Mouse (Mus musculus) frontal cortex, postnatal 14 days (tissue): Measurements from ENCODE around the gene Myo18b.

Experiments used
- DNase-seq, 2 experiments: peaks; one replicate each; pipeline ENCODE4 v3.0.0; 2022; ENCODE audit warnings: low spot score in 2 of 2

Gene Myo18b

DNA sequence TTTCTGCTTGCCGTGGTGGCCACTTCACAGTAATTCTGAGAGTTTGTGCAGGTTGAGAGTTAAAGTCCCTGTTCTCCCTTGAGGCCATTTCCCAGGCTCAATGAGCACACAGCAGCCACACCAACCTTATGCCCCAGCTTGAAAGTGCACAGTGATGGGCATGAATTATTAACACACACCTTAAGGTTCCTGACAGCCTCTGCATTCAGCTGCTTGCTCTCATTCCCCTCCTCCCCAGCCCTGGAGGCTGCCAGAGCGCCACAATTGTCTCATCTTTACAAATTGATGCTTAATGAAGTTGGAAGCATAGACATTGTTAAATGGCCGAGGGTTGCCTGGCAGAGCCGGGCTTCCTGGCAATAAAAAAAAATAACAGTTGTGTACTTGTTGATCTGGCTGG is 218.0 kb downstream of the Myo18b start:
- DNase-seq = no peak

DNA sequence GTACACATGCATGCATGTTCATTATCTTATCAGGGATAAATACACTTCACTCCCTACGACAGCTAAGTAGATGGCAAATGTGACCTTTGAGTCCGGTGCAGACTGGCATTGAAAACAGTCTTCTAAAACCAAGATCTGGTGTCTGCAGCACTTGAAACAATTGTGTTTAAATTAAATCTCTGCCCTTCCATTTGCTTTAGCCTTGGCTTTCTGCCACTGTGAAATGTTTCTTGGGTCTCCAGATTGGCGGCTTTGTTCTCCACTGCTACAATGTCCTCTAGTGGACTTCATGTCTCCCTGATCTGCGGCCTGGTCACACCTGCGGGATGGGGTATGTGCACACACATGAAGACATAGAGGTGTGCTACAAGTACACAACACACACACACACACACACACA is 221.4 kb downstream of the Myo18b start:
- no peak for DNase-seq

DNA sequence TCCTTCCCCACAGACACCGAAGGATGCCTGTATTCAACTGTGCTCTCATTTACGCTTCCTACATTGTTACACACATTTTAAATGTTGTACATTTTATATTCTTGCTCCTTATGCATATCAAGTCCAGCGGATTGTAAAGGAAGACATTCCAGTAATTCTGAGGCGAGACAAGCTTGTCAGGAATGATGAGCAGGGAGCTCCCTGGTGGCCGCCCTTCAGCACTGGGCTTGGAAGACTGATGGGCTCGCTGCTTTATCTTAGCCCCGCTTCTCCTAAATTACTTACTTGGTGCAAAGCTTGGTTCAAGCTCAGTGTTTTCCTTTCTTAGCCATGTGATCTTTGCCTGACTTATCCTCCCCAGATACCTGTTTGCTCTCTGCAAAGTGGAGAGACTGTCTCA is 223.7 kb downstream of the Myo18b start:
- DNase-seq = no peak

DNA sequence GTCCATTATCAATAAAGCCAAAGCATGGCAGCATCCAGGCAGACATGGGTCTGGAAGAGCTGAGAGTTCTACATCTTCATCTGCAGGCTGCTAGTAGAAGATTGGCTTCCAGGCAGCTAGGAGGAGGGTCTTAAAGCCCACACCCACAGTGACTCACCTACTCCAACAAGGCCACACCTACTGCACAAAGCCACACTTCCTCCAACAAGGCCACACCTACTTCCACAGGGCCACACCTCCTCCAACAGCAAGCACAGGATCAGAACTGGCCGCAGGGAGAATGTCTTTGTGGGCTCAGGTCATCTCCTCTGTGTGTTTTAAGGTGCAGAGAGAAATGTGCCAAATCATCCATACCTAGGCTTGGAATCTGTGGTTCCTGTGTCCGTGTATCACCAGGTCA is 224.2 kb downstream of the Myo18b start:
- no peak for DNase-seq

DNA sequence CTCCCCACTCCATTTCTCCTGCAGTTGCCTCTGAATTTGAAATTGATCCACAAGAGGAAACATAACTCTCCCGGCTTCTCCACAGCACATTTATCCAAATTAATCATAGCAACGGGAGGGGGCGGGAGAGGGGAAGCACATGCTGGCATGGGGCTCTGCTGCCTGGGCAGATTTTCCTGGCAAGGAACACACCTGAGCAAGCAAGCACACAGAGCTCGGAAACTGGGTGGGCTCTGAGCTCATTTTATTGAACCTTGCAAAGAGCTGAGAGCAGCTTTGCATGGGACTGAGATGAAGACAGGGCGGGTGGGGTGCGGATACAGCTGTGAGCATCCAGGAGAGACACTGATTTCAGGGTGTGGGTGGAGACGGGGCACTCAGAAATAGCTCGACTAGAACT is 229.0 kb downstream of the Myo18b start:
- no peak for DNase-seq

DNA sequence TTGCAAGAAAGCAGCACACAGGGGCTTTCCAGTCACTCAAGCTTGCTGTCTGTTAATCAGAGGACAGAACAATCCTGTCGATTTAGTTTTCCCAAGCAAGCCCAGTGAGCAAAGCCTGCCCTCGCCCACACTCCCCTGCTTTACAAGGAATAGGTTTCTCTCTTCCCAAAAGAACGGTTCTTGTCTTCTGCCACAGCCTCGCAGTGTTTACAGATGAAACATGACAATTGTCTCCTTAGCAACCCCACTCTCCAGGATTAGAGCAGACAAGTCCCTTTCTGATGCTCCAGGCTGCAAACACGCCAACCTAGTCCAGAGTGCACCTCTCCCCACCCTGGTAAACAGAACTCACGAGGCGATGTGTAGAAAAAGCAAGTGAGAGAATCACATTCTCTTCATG is 230.5 kb downstream of the Myo18b start:
- DNase-seq = no peak

DNA sequence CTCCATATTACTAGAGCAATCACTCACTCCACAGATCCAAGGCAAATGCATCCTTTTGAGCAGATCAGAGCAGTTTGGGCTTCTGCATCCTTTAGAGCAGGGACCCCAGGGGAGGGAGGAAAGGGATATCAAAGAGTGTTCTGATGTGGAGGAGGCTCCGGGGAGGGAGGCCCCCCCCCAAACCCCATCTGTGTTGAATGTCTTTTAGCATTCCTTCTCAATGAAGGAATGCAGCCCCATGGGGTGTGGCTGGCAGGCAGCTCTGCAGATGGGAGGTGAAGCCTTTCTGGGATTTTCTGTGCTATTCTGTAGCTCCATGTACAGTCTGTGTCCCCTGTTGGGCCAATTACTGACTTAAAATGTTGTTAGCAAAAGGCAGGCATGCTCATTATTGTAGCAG is 232.5 kb downstream of the Myo18b start:
- no peak for DNase-seq

DNA sequence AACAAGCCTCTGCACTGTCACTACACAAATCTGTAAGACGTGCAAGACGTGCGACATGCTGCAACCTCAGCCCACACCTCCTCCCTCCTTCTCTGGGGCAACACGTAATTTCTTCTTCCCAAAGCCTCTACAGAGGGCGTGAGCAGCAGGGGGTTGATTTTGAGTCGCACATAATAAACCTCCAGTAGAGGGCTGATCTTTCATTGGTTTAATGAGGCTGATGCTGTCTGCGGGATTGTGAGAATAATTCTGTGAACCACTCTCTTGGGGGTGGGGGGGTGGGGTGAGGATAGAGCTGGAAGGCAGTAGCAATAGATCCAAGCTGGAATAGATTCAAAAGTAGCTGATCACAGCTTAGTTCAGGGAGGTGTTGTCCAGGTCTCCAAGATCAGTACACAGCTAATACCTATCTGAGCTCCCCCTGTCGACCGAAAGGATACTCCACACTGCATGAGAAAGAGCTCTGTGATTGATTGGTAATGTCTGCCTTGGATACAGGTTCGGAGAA is 235.2 kb downstream of the Myo18b start:
- no peak for DNase-seq

DNA sequence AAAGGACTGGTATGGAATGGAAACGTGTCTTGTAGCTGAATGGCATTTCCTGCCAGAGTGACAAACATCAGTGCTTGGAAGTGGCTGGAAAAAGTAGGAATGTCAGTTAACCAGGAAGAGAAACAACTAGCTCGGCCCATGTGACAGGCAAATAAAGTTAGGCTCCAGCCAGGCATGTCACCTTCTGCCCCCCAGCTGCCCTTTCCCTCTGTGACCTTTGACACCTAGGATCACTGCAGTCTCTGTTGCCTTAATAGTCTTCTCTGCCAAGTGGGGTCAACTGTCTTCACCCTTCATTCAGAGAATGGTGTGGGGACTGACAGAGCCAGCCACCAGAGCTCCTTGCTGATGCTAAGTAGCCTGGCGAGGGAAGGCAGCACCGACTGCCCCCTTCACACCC is 236.9 kb downstream of the Myo18b start:
- DNase-seq = no peak

DNA sequence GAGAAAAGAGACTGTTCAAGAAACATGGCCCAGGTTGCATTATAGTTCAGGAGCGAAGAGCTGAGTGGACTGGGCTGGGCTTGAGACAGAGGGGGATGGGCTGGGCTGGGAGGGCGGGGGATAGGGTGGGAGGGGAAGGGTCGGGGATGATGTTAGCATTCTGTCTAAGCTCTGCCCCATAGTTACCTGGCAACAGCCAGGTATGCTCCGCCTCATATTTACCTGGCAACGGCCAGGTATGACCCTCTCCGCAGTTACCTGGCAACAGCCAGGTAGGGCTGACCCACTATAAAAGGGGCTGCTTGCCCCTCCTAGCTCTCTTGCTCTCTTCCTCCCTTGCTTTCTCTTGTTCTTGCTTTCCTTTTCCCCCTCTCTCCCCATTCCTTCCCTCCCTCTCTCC is 239.4 kb downstream of the Myo18b start:
- no peak for DNase-seq

DNA sequence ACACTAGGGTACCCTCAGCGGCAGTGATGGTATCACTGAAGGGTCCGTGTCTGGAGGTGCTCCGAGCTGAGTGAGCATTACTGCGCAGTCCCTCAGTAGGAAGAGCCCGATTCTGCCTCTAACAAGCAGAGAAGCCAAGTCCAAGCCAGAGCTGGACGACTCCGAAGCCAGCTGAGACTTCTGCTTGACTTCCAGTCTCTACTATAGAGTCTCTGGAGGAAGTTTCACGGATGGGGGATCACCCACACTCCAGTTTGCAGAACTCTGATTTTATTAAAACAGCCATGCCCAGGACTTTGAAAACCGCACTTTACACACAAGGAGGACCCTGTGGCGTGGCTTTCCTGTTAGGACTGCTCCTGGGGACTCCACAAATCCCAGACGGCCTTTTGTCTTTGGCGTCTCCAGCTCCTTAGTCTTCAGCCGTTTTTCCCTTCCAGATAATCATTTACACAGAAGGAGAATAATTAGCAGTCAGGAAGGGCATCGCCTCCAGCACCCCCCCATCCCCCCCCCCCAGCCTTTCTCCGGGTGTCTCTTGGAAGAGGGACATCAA is 240.1 kb downstream of the Myo18b start:
- no peak for DNase-seq

DNA sequence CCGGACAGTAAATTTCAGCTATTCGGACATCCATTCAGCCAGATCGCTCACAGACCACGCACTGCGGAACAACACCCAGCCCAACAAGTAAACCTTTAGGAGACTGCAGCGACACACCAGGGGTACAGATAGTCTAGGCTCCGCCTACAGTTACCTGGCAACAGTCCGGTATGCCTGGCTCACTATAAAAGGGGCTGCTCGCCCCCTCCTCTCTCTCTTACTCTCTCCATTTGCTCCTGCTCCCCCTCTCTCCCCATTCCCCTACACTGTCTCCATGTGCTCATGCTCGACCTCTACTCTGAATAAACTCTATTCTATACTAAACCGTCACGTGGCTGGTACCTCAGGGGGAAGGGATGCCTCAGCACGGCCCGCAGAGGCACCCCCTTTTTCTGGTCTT is 240.6 kb downstream of the Myo18b start:
- DNase-seq = no peak

DNA sequence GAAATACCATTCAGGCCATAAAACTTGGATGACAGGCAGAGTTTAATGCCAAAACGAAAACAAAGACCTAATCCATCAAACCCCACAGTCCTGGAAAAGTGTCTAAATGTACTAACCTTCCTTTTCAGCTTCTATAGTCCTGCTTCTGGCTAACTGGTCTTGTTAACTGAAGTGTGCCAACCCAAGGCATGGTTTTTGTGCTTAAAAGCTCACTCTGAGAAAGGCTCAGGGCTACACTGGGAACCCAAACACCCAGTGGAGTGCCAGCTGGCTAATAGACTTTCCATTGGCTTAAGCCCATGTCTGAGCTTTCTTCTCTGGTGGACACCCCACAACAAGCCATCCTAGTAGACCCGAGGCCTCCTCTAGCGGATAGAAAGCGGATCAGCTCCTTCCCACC is 244.1 kb downstream of the Myo18b start:
- no peak for DNase-seq

DNA sequence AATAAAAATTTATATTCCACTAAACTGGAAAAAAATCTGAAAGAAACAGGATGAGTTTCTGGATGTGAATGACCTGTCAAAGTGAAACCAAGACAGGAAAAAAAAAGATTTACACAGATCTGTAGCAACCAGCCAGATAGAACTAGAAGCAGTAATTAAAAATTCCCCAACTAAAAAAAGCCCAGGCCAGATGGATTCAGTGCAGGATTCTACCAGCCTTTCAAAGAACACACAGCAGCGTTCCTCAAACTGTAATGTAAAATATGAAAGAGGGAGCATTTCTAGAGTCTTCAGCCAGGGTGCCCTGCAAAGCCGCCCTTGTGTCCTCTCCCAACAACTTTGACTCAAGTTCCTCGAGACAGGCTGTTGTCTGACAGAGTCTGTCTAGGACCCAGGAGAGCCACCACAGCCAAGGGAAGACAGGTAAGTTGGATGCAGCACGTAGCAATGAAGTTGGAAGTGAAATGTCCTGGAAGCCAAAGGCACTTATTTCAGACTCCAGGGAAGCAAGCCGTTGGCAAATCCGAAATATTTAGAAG is 246.9 kb downstream of the Myo18b start:
- no peak for DNase-seq

DNA sequence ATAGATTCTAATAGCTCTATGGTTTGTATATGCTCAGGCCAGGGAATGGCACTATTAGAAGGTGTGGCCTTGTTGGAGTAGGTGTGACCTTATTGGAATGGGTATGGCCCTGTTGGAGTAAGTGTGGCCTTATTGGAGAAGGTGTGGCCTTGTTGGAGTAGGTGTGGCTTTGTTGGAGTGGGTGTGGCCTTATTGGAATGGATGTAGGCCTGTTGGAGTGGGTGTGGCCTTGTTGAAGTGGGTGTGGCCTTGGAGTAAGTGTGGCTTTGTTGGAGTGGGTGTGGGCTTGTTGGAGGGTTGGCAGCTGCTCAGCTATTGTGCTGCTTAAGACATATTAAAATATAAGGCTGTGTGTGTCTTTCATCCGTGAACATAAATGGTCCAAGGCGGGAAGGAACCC is 249.3 kb downstream of the Myo18b start:
- no peak for DNase-seq

DNA sequence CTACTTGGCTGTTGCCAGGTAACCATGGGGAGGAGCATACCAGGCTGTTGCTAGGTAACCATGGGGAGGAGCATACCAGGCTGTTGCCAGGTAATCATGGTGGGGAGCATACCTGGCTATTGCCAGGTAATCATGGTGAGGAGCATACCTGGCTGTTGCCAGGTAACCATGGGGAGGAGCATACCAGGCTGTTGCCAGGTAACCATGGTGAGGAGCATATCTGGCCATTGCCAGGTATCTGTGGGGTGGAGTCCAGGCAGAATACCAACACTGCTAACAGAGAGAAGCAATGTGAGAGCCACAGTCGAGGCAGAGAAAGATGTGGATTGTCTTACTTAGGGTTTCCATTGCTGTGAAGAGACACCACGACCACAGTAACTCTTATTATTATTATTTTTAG is 250.6 kb downstream of the Myo18b start:
- DNase-seq = no peak

DNA sequence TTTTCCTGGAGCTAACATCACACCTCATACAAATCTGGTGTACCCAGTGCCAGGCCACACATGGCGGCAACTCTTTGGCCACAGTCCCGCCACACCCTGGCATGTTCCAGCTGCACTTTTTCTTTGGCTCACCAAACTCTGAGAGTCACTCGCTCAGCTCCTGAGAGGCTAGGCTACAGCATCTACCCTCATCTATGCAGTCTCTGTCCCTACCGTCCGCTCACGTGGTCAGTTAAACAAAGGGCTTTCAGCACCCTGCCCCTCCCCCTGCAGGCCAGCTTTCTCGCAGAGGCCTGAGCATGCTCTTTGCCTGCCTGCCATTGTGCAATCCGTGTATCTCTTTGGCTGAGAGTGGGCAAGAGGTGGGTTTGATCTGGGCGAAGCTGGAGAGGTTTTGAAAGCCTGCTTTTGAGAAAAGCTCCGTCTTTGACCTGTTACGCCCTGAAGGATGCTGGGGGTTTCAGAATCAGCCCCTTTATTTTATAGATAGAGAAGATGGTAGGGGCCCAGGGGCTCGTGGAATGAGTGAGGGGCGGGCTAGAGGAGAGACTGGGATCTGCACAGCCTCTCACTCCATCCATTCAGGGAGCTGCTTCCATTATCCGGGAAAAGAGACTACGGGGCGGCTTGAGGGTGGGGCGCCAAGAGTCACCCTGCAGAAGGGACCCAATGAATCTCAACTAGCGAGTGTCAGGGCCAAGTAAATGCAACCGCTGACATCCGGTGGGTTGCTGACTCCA is 252.5 kb downstream of the Myo18b start:
- DNase-seq = no peak

DNA sequence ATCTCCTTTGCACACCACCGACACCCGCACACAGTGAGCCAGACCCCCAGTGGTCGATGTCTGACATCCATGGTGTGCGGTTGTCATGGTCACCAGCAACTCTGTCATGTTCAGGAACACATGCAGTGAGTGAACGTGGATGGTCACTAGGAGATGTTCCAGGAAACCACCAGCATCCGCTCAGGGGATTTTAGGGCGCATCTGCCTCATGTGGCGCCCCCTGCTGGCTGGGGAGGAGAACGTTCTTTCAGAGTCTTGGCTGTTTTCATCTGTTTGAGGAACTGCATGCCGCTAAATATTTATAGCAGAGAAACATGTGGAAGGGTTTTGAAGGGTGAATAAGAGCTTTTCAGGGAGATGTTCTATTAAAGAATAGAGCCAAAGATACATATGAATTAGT is 253.4 kb downstream of the Myo18b start:
- DNase-seq = no peak

DNA sequence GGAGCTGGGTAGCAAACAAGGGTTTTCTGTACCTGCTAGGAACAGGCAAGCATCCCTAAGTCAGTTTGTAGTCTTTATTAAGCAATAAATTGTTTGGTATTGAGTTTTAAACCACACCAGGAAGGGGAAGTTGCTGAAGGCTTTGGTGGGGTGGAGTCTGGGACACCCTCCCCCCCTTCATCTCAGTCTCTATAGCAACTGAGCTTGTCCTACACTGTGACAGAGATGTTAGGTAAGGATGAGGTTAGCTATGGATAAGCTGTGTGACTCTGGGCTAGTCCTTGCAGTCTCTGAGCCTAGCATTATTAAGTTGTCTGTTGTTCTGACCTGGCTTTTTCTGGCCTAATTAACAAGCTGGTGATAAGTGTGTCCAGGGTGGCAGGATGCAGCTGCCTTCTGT is 254.4 kb downstream of the Myo18b start:
- DNase-seq = no peak

DNA sequence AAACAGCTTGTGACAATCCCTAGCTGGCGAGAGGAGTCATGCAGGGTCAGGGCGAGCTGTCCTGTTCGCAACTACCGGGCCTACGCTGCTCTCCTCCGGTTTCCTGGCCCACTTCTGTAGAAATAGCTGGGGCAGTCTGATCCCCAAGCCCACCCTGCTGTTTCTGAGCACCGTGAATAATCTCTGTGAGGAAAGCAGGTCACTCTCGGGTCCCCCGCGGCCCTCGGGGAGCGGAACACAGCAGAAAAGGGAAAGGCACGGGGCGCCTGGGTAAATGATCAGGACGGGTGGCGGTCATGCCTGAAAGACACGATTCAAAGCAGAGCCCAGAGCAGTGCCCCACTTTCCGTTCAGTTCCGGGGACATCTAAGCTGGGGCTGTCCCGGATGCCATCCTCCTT is 255.0 kb downstream of the Myo18b start:
- DNase-seq = no peak

DNA sequence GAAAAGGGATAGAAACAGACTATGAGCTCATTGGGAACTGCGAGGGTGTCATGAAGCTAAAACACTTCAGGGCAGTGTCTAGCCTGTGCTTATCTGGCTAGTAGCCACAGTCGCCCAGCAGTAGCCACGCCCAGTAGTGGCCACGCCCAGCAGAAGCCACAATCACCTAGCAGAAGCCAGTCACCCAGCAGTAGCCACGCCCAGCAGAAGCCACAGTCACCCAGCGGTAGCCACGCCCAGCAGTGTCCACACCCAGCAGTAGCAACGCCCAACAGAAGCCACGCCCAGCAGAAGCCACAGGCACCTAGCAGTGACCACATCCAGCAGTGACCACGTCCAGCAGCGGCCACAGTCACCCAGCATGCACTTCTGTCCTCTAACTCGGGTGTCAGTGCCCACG is 255.5 kb downstream of the Myo18b start:
- no peak for DNase-seq
